Mouse (Mus musculus) CH12.LX (cell line): ENCODE data around the gene Plk1.

Experiments used
- CHD2 ChIP-seq: IDR thresholded peaks from 2 replicates; pipeline ENCODE4 v1.6.1; 2011; ENCODE audit warnings: low read length, improper control_type of control experiment
- CTCF ChIP-seq, 2 experiments: IDR thresholded peaks in 1 of 2; conservative IDR thresholded peaks in 1 of 2; 2 replicates each; pipeline ENCODE4 v1.5.1; 2011 to 2012; ENCODE audit warnings: low read depth in 2 of 2, low read length in 2 of 2, improper control_type of control experiment in 1 of 2, inconsistent platforms in 1 of 2, mild to moderate bottlenecking in 1 of 2, moderate library complexity in 1 of 2
- ETS1 ChIP-seq: conservative IDR thresholded peaks from 2 replicates; pipeline ENCODE4 v1.6.1; 2012; ENCODE audit warnings: low read depth, mild to moderate bottlenecking, inconsistent platforms, low read length, improper control_type of control experiment, moderate library complexity
- HCFC1 ChIP-seq: IDR thresholded peaks from 2 replicates; pipeline ENCODE4 v1.6.1; 2012; ENCODE audit warnings: low read depth, mild to moderate bottlenecking, inconsistent platforms, low read length, improper control_type of control experiment
- JUN ChIP-seq: IDR thresholded peaks from 2 replicates; pipeline ENCODE4 v1.6.1; 2011; ENCODE audit warnings: low read depth, mild to moderate bottlenecking, low read length, improper control_type of control experiment, moderate library complexity; ENCODE audit not compliant: insufficient read depth
- MEF2A ChIP-seq: IDR thresholded peaks from 2 replicates; pipeline ENCODE4 v1.6.1; 2014; ENCODE audit warnings: low read depth, mild to moderate bottlenecking, inconsistent platforms, low read length, improper control_type of control experiment, borderline replicate concordance
- MXI1 ChIP-seq: IDR thresholded peaks from 2 replicates; pipeline ENCODE4 v1.6.1; 2011; ENCODE audit warnings: mild to moderate bottlenecking, low read depth, low read length, improper control_type of control experiment
- POLR2A ChIP-seq: IDR thresholded peaks from 2 replicates; pipeline ENCODE4 v1.6.1; 2011; ENCODE audit warnings: low read depth, mild to moderate bottlenecking, improper control_type of control experiment, low read length
- POLR2AphosphoS2 ChIP-seq: IDR thresholded peaks from 2 replicates; pipeline ENCODE4 v1.6.1; 2011; ENCODE audit warnings: low read depth, low read length, improper control_type of control experiment
- SMC3 ChIP-seq: IDR thresholded peaks from 2 replicates; pipeline ENCODE4 v1.6.1; 2011; ENCODE audit warnings: low read depth, low read length, improper control_type of control experiment
- USF2 ChIP-seq: conservative IDR thresholded peaks from 2 replicates; pipeline ENCODE4 v1.6.1; 2011; ENCODE audit warnings: low read depth, low read length, improper control_type of control experiment
- ZC3H11A ChIP-seq: IDR thresholded peaks from 2 replicates; pipeline ENCODE4 v1.6.1; 2012; ENCODE audit warnings: low read depth, mild to moderate bottlenecking, inconsistent platforms, low read length, improper control_type of control experiment
- ZMIZ1 ChIP-seq: IDR thresholded peaks from 2 replicates; pipeline ENCODE4 v1.6.1; 2012; ENCODE audit warnings: low read depth, mild to moderate bottlenecking, inconsistent platforms, low read length, improper control_type of control experiment

DNA sequence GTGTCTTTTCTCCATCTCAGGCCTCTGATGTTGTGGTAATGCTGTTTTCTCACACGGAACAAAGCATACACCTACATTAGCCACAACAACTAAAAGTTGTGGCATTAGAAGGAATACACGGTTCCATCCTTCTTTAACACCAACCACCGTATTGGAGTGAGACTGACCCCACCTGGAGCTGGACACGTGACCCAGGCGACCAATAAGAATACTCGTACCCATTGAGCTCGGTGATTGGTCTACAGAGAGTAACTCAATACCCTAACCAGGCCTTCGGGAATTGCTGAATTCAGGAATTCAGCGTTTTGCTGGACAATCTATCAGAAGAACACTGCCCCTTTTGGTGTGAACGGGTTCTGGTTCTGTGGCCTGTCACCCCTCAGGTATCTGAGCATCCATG, 31.9 kb downstream of the Plk1 start:
- TF ChIP-seq ZC3H11A = no peak
- TF ChIP-seq CTCF (conservative IDR thresholded peaks at IDR 0.05 in 1 of 2, IDR thresholded peaks at IDR 0.05 in 1 of 2; ENCODE audit: low read depth in 2 of 2, low read length in 2 of 2) = no peak
- TF ChIP-seq HCFC1 = no peak
- no peak for TF ChIP-seq POLR2AphosphoS2
- no peak for TF ChIP-seq JUN
- TF ChIP-seq USF2 = no peak
- TF ChIP-seq SMC3 = no peak
- no peak for TF ChIP-seq CHD2
- TF ChIP-seq POLR2A = no peak
- no peak for TF ChIP-seq MXI1
- no peak for TF ChIP-seq MEF2A
- no peak for TF ChIP-seq ETS1
- no peak for TF ChIP-seq ZMIZ1
